Mouse (Mus musculus) limb, embryonic 13.5 days (tissue): ENCODE data around the gene Mprip. TPM values are rescaled to one million over a fixed set of nuclear protein-coding genes. Genes with fewer than 3 reads are reported as not detected.

ENCODE experiments used
- ATAC-seq: fragments of 200-750 bp; cut with Nextera tagmentation; 2 replicates; pipeline ENCODE4 v1.8.0; 2017; ENCODE audit warnings: low read depth, moderate number of reproducible peaks, moderate TSS enrichment; ENCODE audit not compliant: low FRiP score
- H3K27ac ChIP-seq: fragments of 300-500 bp; sonication (generic); 2 replicates; pipeline ENCODE4 v1.5.1; 2015; ENCODE audit warnings: inconsistent platforms, mild to moderate bottlenecking, moderate library complexity
- H3K27me3 ChIP-seq: fragments of 300-500 bp; sonication (generic); 2 replicates; pipeline ENCODE4 v1.6.1; 2015; ENCODE audit warnings: mild to moderate bottlenecking, inconsistent platforms
- H3K36me3 ChIP-seq: fragments of 300-500 bp; sonication (generic); 2 replicates; pipeline ENCODE4 v1.6.1; 2015; ENCODE audit warnings: inconsistent platforms, mild to moderate bottlenecking, moderate library complexity
- H3K4me1 ChIP-seq: fragments of 300-500 bp; sonication (generic); 2 replicates; pipeline ENCODE4 v1.6.1; 2015; ENCODE audit warnings: inconsistent platforms
- H3K4me2 ChIP-seq: fragments of 300-500 bp; sonication (generic); replicated peaks from 2 replicates; pipeline ENCODE4 v1.6.1; 2015; ENCODE audit warnings: inconsistent platforms, mild to moderate bottlenecking, moderate library complexity
- H3K4me3 ChIP-seq: fragments of 300-500 bp; sonication (generic); 2 replicates; pipeline ENCODE4 v1.5.1; 2015; ENCODE audit warnings: moderate library complexity, mild to moderate bottlenecking, inconsistent platforms
- H3K9ac ChIP-seq: fragments of 300-500 bp; sonication (generic); 2 replicates; pipeline ENCODE4 v1.6.1; 2015; ENCODE audit warnings: mild to moderate bottlenecking, inconsistent platforms
- H3K9me3 ChIP-seq: fragments of 300-500 bp; sonication (generic); 2 replicates; pipeline ENCODE4 v1.6.1; 2016; ENCODE audit warnings: inconsistent platforms
- WGBS: fragments of 180-500 bp; shearing (Covaris S2); methylation state at CpG from one replicate; pipeline ENCODE4 v1.1.7; 2015; 5-methylcytosine and 5-hydroxymethylcytosine counted together
- polyA plus RNA-seq: library from polyadenylated mRNA; unstranded; fragments of >200 nt; fragmentation: Nextera tagmentation; extraction: Ambion mirVana; gene quantifications from 2 replicates; pipeline ENCODE4 v1.2.1, GENCODE M21; 2015

Mprip gene
- polyA plus RNA-seq, 1 experiment from 2014 or later, result 40.7 TPM

DNA sequence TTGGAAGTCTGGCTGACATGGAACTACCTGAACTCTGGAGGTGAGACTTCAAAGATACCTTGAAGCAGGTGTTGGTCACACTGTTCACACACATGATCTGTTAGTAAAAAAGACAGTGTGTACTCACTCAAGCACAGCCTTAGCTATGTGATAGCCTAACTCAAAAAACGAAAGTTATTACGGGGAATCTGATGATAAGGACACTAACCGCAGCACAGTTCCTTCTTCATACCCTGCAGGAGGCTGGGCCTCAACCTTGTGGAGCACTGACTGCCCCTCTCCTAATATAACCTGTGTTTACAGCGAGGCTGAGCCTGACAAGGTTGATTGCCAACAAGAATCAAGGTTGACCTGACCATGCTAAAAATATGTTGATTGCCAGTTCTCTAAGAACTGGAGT is 113.4 kb downstream of the Mprip start:
- Histone ChIP-seq H3K9ac (no peak overlapping the region), H3K36me3 (peaks cover 93% of the 10 kb centered on the region), H3K4me2 (no peak overlapping the region), H3K9me3 (no peaks in the 10 kb centered on the region), H3K4me1 (no peaks in the 10 kb centered on the region), H3K27me3 (no peaks in the 10 kb centered on the region), H3K4me3 (no peak overlapping the region), H3K27ac (no peak overlapping the region)
- ATAC-seq, result no peak
- 92% methylated on average over 4 of the region's 4 CpGs for WGBS

- Histone ChIP-seq H3K4me2 (no peak overlapping the region), H3K9me3 (no peaks in the 10 kb centered on the region), H3K36me3 (peaks cover 83% of the 10 kb centered on the region), H3K27ac (no peak overlapping the region), H3K4me1 (no peaks in the 10 kb centered on the region), H3K9ac (no peak overlapping the region), H3K27me3 (no peaks in the 10 kb centered on the region), H3K4me3 (no peak overlapping the region)
- WGBS, result 92% methylated on average over 13 of the region's 13 CpGs
- ATAC-seq, result no peak
Observed at GRCm38 (mm10) chr11:59775435-59776148, 114.5 kb downstream of the Mprip start.

DNA sequence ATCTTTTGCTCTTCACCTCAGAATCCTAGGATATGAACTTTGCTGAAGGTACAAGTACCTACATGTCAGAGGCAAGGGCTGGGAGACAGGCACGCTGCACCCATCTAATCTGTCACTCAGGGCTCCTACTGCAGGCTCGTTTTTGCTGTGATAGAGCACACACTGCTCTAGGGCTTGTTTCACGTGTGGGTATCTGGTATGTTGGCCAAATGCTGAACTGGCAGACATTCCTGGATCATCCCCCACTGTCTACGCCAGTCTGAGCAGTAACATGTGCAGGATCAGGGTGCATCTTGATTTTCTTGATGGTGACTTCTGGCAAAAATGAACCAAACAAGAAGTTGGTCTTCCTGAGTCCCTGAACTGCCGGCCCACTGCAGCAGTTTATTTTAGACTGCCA is 116.2 kb downstream of the Mprip start:
- WGBS, result 85% methylated on average over 5 of the region's 5 CpGs
- Histone ChIP-seq H3K4me3 (no peak overlapping the region), H3K27ac (no peak overlapping the region), H3K9ac (no peak overlapping the region), H3K4me2 (no peak overlapping the region), H3K36me3 (peaks cover 66% of the 10 kb centered on the region), H3K9me3 (no peaks in the 10 kb centered on the region), H3K27me3 (no peaks in the 10 kb centered on the region), H3K4me1 (no peaks in the 10 kb centered on the region)
- ATAC-seq, result no peak

DNA sequence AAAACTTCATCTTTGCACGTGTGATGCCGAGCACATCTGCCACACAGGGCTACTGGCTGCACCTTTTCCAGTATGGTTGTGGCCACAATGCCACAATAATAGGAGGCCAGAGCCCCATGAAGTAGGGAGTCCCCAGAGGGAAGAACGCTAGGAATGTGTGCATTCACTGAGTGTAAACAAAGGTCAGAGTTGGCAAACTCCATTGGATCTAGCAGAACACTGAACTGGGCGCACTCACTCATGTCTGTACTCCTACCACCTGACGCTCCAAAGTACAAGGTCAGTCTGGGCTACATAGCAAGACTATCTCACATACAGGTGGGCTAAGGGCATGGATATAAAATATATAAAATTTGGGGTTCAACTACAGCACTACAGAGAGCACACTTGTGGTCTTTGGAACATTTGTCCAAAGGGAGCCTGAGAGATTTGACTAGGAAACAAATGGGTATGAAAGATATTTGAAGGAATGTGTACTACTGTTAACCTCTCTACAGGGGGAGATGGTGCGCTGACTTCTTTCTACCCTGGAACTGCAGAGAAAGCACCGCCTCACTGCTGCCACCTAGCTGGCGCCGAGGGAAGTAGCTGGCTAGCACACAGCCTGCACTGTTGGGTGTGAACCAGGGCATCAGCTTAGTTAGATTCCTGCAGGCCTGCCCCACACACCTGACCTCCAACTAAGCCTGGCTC is 117.2 kb downstream of the Mprip start:
- WGBS, result 55% methylated on average over 9 of the region's 9 CpGs
- Histone ChIP-seq H3K4me1 (no peaks in the 10 kb centered on the region), H3K4me2 (no peak overlapping the region), H3K9me3 (no peaks in the 10 kb centered on the region), H3K9ac (no peak overlapping the region), H3K27ac (no peak overlapping the region), H3K27me3 (no peaks in the 10 kb centered on the region), H3K4me3 (no peak overlapping the region), H3K36me3 (peaks cover 55% of the 10 kb centered on the region)
- peak; percentile 28; the same call in 1 of the 2 replicates for ATAC-seq

DNA sequence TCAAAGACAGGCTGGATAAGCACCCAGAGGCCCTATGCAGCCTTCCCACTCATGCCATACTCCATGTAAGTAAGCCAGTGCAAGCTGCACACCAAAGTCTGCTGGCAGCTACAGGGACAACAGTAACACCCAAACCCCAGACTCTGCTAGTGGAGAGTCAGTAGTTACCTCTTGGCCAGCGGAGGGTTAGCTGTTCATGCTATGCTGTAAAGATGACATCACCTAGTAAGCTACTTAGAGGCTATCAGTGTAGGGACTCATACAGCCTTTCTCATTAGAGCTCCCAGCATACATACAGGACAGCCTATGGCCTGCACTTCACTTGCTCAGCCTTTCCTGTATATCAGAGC is 117.7 kb downstream of the Mprip start:
- Histone ChIP-seq H3K9ac (no peak overlapping the region), H3K9me3 (no peaks in the 10 kb centered on the region), H3K27me3 (no peaks in the 10 kb centered on the region), H3K4me3 (no peak overlapping the region), H3K4me1 (no peaks in the 10 kb centered on the region), H3K27ac (no peak overlapping the region), H3K36me3 (peaks cover 50% of the 10 kb centered on the region), H3K4me2 (no peak overlapping the region)
- 75% methylated on average over 1 of the region's 1 CpGs for whole genome bisulfite sequencing
- ATAC-seq, result peak; percentile 51; the same call in 1 of the 2 replicates

GRCm38 (mm10) chr11:59779406-59779805 is 118.3 kb downstream of the Mprip start:
- Histone ChIP-seq H3K9me3 (no peaks in the 10 kb centered on the region), H3K36me3 (peaks cover 44% of the 10 kb centered on the region), H3K9ac (no peak overlapping the region), H3K4me3 (no peak overlapping the region), H3K4me1 (no peaks in the 10 kb centered on the region), H3K4me2 (no peak overlapping the region), H3K27me3 (no peaks in the 10 kb centered on the region), H3K27ac (no peak overlapping the region)
- 85% methylated on average over 4 of the region's 4 CpGs for WGBS
- ATAC-seq, result no peak

DNA sequence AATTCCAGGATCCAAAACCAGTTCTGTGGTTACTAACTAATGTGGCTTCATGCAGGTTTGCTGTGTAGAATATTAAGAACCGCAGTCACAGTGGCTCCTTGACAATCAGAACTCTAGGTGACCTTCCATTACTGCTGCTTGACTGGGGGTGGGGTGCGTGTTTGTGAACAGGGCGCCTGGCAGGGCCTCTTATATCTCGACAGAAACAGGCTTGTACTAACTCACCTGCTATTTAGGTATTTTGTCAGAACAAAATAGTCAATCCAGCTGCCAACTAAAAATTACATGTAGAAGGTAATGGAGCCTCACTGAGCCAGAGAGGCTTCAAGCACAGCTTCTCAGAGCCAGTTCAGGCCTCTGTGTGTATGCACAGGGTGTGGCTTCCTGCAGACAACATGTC is 119.1 kb downstream of the Mprip start:
- H3K27me3 ChIP-seq, result no peaks in the 10 kb centered on the region
- H3K36me3 ChIP-seq, result peaks cover 36% of the 10 kb centered on the region
- no peaks in the 10 kb centered on the region for H3K4me1 ChIP-seq
- WGBS, result 85% methylated on average over 4 of the region's 4 CpGs
- no peaks in the 10 kb centered on the region for H3K9me3 ChIP-seq
- H3K4me3 ChIP-seq, result no peak overlapping the region
- no peak overlapping the region for H3K9ac ChIP-seq
- no peak overlapping the region for H3K27ac ChIP-seq
- H3K4me2 ChIP-seq, result no peak overlapping the region
- no peak for ATAC-seq

- Histone ChIP-seq H3K36me3 (peaks cover 17% of the 10 kb centered on the region), H3K9ac (no peak overlapping the region), H3K27ac (no peak overlapping the region), H3K4me2 (no peak overlapping the region), H3K4me1 (peaks cover 5% of the 10 kb centered on the region), H3K27me3 (peaks cover 3% of the 10 kb centered on the region; the same call in 1 of the 2 replicates), H3K9me3 (no peaks in the 10 kb centered on the region), H3K4me3 (no peak overlapping the region)
- no peak for ATAC-seq
- 80% methylated on average over 7 of the region's 7 CpGs for WGBS
Observed at GRCm38 (mm10) chr11:59782091-59782590, 121.0 kb downstream of the Mprip start.

- H3K27me3 ChIP-seq, result peaks cover 6% of the 10 kb centered on the region
- no peak for ATAC-seq
- no peak overlapping the region for H3K27ac ChIP-seq
- no peak overlapping the region for H3K9ac ChIP-seq
- H3K36me3 ChIP-seq, result peaks cover 4% of the 10 kb centered on the region
- no peaks in the 10 kb centered on the region for H3K9me3 ChIP-seq
- 92% methylated on average over 6 of the region's 6 CpGs for WGBS
- H3K4me2 ChIP-seq, result no peak overlapping the region
- H3K4me3 ChIP-seq, result no peak overlapping the region
- H3K4me1 ChIP-seq, result peaks cover 10% of the 10 kb centered on the region
Observed at GRCm38 (mm10) chr11:59783591-59783990, 122.5 kb downstream of the Mprip start.

- Histone ChIP-seq H3K9ac (peak overlapping the region; percentile 75), H3K4me3 (peak overlapping the region; percentile 55), H3K27ac (no peak overlapping the region), H3K9me3 (no peaks in the 10 kb centered on the region), H3K4me2 (peak overlapping the region; percentile 97), H3K4me1 (peaks cover 10% of the 10 kb centered on the region), H3K36me3 (peaks cover 6% of the 10 kb centered on the region), H3K27me3 (peaks cover 6% of the 10 kb centered on the region)
- ATAC-seq, result no peak
- WGBS, result 52% methylated on average over 15 of the region's 15 CpGs
Observed at GRCm38 (mm10) chr11:59786444-59787198, 125.5 kb downstream of the Mprip start.

DNA sequence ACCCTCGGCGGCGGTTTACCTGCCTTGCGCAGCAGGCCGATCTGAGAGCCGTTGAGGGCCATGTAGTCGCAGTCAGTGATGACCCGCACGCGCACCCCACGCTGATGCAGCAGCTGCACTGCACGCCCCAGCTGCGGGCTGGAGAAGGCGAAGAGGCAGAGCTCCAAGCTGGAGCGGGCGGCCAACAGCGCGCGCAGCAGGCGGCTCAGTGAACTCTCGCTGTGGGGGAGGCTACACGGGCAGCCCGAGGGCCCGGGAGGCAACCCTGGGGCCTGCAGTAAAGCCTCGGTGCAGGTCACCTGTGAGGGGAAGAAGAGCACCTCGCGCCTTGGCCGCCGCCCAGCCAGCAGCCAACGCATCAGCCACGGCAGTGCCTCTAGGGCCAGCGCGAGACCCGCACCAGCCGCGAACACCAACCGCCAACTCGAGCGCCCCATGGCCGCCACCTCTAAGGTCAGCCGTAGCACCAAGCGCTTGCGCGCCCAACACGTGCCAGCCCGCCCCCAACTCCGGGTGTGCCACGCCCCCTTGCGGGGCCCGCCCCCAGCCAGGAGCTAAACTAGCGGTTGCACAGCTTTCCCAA is 126.2 kb downstream of the Mprip start, which contains the start of gene Pld6:
Pld6 (minus strand) TSS at position 447 of the 583 bp plus-strand sequence.
- Histone ChIP-seq H3K4me3 (peak within 1 kb of the TSS; percentile 55), H3K27ac (no peak within 1 kb of the TSS), H3K9me3 (no peaks in the 10 kb centered on the region), H3K27me3 (peaks cover 6% of the 10 kb centered on the region), H3K4me2 (peak within 1 kb of the TSS; percentile 97), H3K9ac (peak within 1 kb of the TSS; percentile 75), H3K4me1 (peaks cover 10% of the 10 kb centered on the region), H3K36me3 (peaks cover 13% of the 10 kb centered on the region)
- WGBS, result under 1% methylated on average over 51 of the region's 51 CpGs
- peak; percentile 85 for ATAC-seq

- ATAC-seq, result no peak
- 96% methylated on average over 1 of the region's 1 CpGs for WGBS
- Histone ChIP-seq H3K27me3 (peaks cover 6% of the 10 kb centered on the region), H3K4me1 (peaks cover 10% of the 10 kb centered on the region), H3K4me2 (no peak overlapping the region), H3K4me3 (no peak overlapping the region), H3K27ac (no peak overlapping the region), H3K36me3 (peaks cover 33% of the 10 kb centered on the region), H3K9me3 (no peaks in the 10 kb centered on the region), H3K9ac (no peak overlapping the region)
Observed at GRCm38 (mm10) chr11:59789311-59789710, 128.2 kb downstream of the Mprip start.
